Mouse (Mus musculus): ENCODE measurements around the gene Creld2.
A peak's percentile ranks its signal among the peaks of the same experiment; 100 is the strongest.
"Not testable (repeated sequence)": the region's sequence is repeated elsewhere in the genome, so short reads cannot be mapped to it uniquely, and the experiment has no call there.

Creld2 gene

GRCm38 (mm10) chr15:88808121-88808520 lies 11.3 kb upstream of the Creld2 start:
- no peaks in the 10 kb centered on the region for H3K9me3 ChIP-seq (ENCODE audit: low read length)
- H3K36me3 ChIP-seq (ENCODE audit: insufficient read depth, low read length), result peaks cover 69% of the 10 kb centered on the region
- H3K4me1 ChIP-seq (replicated peaks; ENCODE audit: low read depth, low read length), result peaks cover 13% of the 10 kb centered on the region
- TF ChIP-seq POU5F1 (IDR thresholded peaks at IDR 0.05; ENCODE audit: borderline replicate concordance, low read length) (no peak), CTCF (conservative IDR thresholded peaks at IDR 0.05; ENCODE audit: low read length) (no peak), NANOG (IDR thresholded peaks at IDR 0.05; ENCODE audit: borderline replicate concordance, low read length) (no peak)
- no peak overlapping the region for H3K4me3 ChIP-seq (replicated peaks; ENCODE audit: low read length)
- H3K27me3 ChIP-seq (ENCODE audit: insufficient read depth, low read length), result no peaks in the 10 kb centered on the region

DNA sequence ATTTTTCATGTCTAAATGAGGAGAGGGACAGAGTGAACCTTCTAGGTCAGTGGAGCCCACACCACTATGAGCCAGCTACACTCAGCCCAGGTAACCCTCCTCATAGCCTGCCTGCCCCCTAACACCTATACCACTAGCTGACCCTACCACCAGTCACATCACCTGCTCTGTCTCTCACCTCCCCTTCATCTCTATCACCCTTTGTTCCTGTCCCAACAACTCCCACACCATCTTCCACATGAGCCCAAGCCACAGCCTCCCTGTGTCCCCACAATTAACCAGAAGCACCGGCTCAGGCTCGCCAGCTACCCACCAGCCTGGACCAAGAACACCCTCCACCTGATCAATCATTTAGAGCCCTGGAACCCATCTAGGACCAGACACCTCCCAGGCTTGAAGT lies 9.1 kb upstream of the Creld2 start:
- Histone ChIP-seq H3K4me1 (replicated peaks; ENCODE audit: low read depth, low read length) (peaks cover 13% of the 10 kb centered on the region), H3K9me3 (ENCODE audit: low read length) (no peaks in the 10 kb centered on the region), H3K4me3 (replicated peaks; ENCODE audit: low read length) (no peak overlapping the region), H3K27me3 (ENCODE audit: insufficient read depth, low read length) (no peaks in the 10 kb centered on the region), H3K36me3 (ENCODE audit: insufficient read depth, low read length) (peaks cover 77% of the 10 kb centered on the region)
- TF ChIP-seq POU5F1 (IDR thresholded peaks at IDR 0.05; ENCODE audit: borderline replicate concordance, low read length) (no peak), NANOG (IDR thresholded peaks at IDR 0.05; ENCODE audit: borderline replicate concordance, low read length) (no peak), CTCF (conservative IDR thresholded peaks at IDR 0.05; ENCODE audit: low read length) (no peak)

GRCm38 (mm10) chr15:88813262-88813661 lies 6.2 kb upstream of the Creld2 start:
- Histone ChIP-seq H3K4me3 (replicated peaks; ENCODE audit: low read length) (no peak overlapping the region), H3K4me1 (replicated peaks; ENCODE audit: low read depth, low read length) (peaks cover 18% of the 10 kb centered on the region), H3K9me3 (ENCODE audit: low read length) (no peaks in the 10 kb centered on the region), H3K27me3 (ENCODE audit: insufficient read depth, low read length) (no peaks in the 10 kb centered on the region), H3K36me3 (ENCODE audit: insufficient read depth, low read length) (peaks cover 83% of the 10 kb centered on the region)
- TF ChIP-seq POU5F1 (IDR thresholded peaks at IDR 0.05; ENCODE audit: borderline replicate concordance, low read length) (no peak), NANOG (IDR thresholded peaks at IDR 0.05; ENCODE audit: borderline replicate concordance, low read length) (no peak), CTCF (conservative IDR thresholded peaks at IDR 0.05; ENCODE audit: low read length) (no peak)

- not testable (repeated sequence) for H3K27me3 ChIP-seq (ENCODE audit: insufficient read depth, low read length); H3K4me3 ChIP-seq (replicated peaks; ENCODE audit: low read length); H3K9me3 ChIP-seq (ENCODE audit: low read length)
- peaks cover 81% of the 10 kb centered on the region for H3K36me3 ChIP-seq (ENCODE audit: insufficient read depth, low read length)
- H3K4me1 ChIP-seq (replicated peaks; ENCODE audit: low read depth, low read length), result peaks cover 16% of the 10 kb centered on the region
Observed at GRCm38 (mm10) chr15:88813873-88814272, 5.6 kb upstream of the Creld2 start.

DNA sequence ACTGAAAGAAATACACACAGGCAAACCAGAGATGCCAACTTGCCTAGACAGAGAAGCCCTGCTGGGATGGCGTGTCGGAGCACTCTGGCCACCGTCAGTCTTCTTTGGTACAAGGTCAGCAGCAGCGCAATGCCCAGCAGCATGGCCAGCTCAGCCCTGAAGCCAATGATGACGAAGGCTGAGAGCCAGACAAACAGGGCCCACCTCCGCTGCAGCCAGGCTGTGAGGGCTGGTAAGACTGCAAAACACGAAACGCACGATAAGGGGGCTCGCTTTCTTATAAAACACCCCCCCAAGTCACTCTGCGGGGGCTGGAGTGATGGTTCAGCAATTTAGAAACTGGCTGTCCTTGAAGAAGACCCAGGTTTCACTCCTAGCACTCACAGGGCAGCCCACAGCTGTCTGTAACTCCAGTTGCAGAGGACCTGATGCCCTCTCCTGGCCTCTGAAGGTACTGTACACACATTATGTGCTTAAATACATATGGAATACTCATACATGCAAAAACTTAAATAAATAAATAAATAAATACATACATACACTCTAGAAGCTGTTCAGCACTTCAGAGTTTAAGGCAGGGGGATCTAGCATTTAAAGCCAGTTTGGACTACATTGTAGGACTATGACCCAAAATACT lies 4.9 kb upstream of the Creld2 start:
- H3K27me3 ChIP-seq (ENCODE audit: insufficient read depth, low read length), result no peaks in the 10 kb centered on the region
- TF ChIP-seq CTCF (conservative IDR thresholded peaks at IDR 0.05; ENCODE audit: low read length) (peak; percentile 57), POU5F1 (IDR thresholded peaks at IDR 0.05; ENCODE audit: borderline replicate concordance, low read length) (no peak)
- H3K9me3 ChIP-seq (ENCODE audit: low read length), result no peaks in the 10 kb centered on the region
- H3K4me3 ChIP-seq (replicated peaks; ENCODE audit: low read length), result no peak overlapping the region
- peaks cover 75% of the 10 kb centered on the region for H3K36me3 ChIP-seq (ENCODE audit: insufficient read depth, low read length)
- peaks cover 13% of the 10 kb centered on the region for H3K4me1 ChIP-seq (replicated peaks; ENCODE audit: low read depth, low read length)

- peaks cover 17% of the 10 kb centered on the region for H3K4me1 ChIP-seq (replicated peaks; ENCODE audit: low read depth, low read length)
- H3K27me3 ChIP-seq (ENCODE audit: insufficient read depth, low read length), result no peaks in the 10 kb centered on the region
- no peaks in the 10 kb centered on the region for H3K9me3 ChIP-seq (ENCODE audit: low read length)
- H3K36me3 ChIP-seq (ENCODE audit: insufficient read depth, low read length), result peaks cover 69% of the 10 kb centered on the region
- no peak for TF ChIP-seq NANOG (IDR thresholded peaks at IDR 0.05; ENCODE audit: borderline replicate concordance, low read length)
- no peak for TF ChIP-seq POU5F1 (IDR thresholded peaks at IDR 0.05; ENCODE audit: borderline replicate concordance, low read length)
- TF ChIP-seq CTCF (conservative IDR thresholded peaks at IDR 0.05; ENCODE audit: low read length), result no peak
- H3K4me3 ChIP-seq (replicated peaks; ENCODE audit: low read length), result no peak overlapping the region
Observed at GRCm38 (mm10) chr15:88815196-88815700, 4.2 kb upstream of the Creld2 start.

- Histone ChIP-seq H3K4me3 (replicated peaks; ENCODE audit: low read length) (peak overlapping the region; percentile 97), H3K27me3 (ENCODE audit: insufficient read depth, low read length) (no peaks in the 10 kb centered on the region), H3K9me3 (ENCODE audit: low read length) (no peaks in the 10 kb centered on the region), H3K36me3 (ENCODE audit: insufficient read depth, low read length) (peaks cover 69% of the 10 kb centered on the region), H3K4me1 (replicated peaks; ENCODE audit: low read depth, low read length) (peaks cover 40% of the 10 kb centered on the region)
- TF ChIP-seq POU5F1 (IDR thresholded peaks at IDR 0.05; ENCODE audit: borderline replicate concordance, low read length), result no peak
- TF ChIP-seq NANOG (IDR thresholded peaks at IDR 0.05; ENCODE audit: borderline replicate concordance, low read length), result no peak
- TF ChIP-seq CTCF (conservative IDR thresholded peaks at IDR 0.05; ENCODE audit: low read length), result no peak
Observed at GRCm38 (mm10) chr15:88819906-88820303, 459 bp downstream of the Creld2 start.

GRCm38 (mm10) chr15:88821403-88821802 lies 2.0 kb downstream of the Creld2 start:
- H3K27me3 ChIP-seq (ENCODE audit: insufficient read depth, low read length), result no peaks in the 10 kb centered on the region
- no peak overlapping the region for H3K4me3 ChIP-seq (replicated peaks; ENCODE audit: low read length)
- no peaks in the 10 kb centered on the region for H3K9me3 ChIP-seq (ENCODE audit: low read length)
- peaks cover 40% of the 10 kb centered on the region for H3K4me1 ChIP-seq (replicated peaks; ENCODE audit: low read depth, low read length)
- TF ChIP-seq POU5F1 (IDR thresholded peaks at IDR 0.05; ENCODE audit: borderline replicate concordance, low read length) (no peak), CTCF (conservative IDR thresholded peaks at IDR 0.05; ENCODE audit: low read length) (no peak), NANOG (IDR thresholded peaks at IDR 0.05; ENCODE audit: borderline replicate concordance, low read length) (no peak)
- peaks cover 69% of the 10 kb centered on the region for H3K36me3 ChIP-seq (ENCODE audit: insufficient read depth, low read length)

DNA sequence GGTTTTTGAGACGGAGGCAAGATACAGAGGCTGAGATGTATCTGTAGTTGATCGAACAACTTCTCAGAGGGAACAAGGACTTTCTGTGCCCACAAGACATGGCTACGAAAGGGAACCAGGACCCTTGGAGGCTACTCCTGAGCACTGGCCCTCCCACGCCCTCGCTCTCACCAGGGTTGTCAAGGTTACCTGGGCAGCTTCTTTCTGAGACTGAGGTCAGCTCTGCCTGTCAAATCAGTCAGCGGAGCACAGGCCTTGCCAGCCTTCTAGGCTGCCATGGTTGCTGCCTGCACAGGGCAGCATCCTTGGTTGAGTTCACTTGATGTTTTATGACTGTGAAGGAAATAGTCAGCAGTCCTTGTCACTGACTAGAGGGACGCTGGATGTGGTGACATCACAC lies 3.1 kb downstream of the Creld2 start:
- TF ChIP-seq NANOG (IDR thresholded peaks at IDR 0.05; ENCODE audit: borderline replicate concordance, low read length), result no peak
- no peak for TF ChIP-seq CTCF (conservative IDR thresholded peaks at IDR 0.05; ENCODE audit: low read length)
- TF ChIP-seq POU5F1 (IDR thresholded peaks at IDR 0.05; ENCODE audit: borderline replicate concordance, low read length), result no peak
- Histone ChIP-seq H3K27me3 (ENCODE audit: insufficient read depth, low read length) (no peaks in the 10 kb centered on the region), H3K36me3 (ENCODE audit: insufficient read depth, low read length) (peaks cover 69% of the 10 kb centered on the region)

More for the DNA sequence above, 3.1 kb downstream of the Creld2 start:
- peaks cover 41% of the 10 kb centered on the region for H3K4me1 ChIP-seq (replicated peaks; ENCODE audit: low read depth, low read length)
- no peak overlapping the region for H3K4me3 ChIP-seq (replicated peaks; ENCODE audit: low read length)
- H3K9me3 ChIP-seq (ENCODE audit: low read length), result no peaks in the 10 kb centered on the region
